Mouse (Mus musculus): ENCODE data around the gene Fcrl5. TPM values are rescaled to one million over a fixed set of nuclear protein-coding genes. Genes with fewer than 3 reads are reported as not detected.

Fcrl5 gene
- polyA plus RNA-seq, 1 experiment from 2014 or later = not detected

DNA sequence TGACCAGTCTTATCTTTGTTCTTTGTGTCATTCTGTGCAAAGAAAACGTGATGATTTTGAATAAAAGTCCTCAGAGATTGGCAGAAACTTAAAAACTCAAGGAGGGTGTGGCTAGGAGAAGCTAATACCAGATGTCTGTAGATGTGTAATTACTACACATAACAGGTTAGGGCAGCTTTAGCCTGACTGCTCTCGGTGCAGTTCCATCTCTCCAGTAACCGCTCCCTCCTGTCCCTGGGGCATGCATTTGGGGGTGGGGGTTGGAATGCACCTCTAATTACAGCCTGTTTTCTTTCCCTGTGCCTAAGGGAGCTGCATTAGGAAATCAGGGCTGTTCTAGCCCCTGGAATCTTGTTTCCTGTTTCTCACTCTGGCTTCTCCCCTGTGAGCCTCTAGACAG lies 94.7 kb downstream of the Fcrl5 start:
- ATAC-seq (ENCODE audit: low FRiP score, low TSS enrichment) = no peak
- H3K36me3 ChIP-seq (ENCODE audit: control insufficient read depth, insufficient read depth, low read length) = peaks cover 66% of the 10 kb centered on the region
- no peak overlapping the region for H3K9ac ChIP-seq (ENCODE audit: low read depth, low read length)
- no peak overlapping the region for H3K4me3 ChIP-seq (ENCODE audit: low read length)
- no peaks in the 10 kb centered on the region for H3K27me3 ChIP-seq (ENCODE audit: control insufficient read depth, insufficient read depth, low read length)
- H3K9me3 ChIP-seq (ENCODE audit: control insufficient read depth, low read length) = no peaks in the 10 kb centered on the region
- no peak overlapping the region for H3K4me2 ChIP-seq (replicated peaks; ENCODE audit: low read depth, low read length)
- no peak overlapping the region for H3K27ac ChIP-seq (ENCODE audit: low read depth, low read length)
- WGBS = 89% methylated on average over 3 of the region's 3 CpGs
- peaks cover 7% of the 10 kb centered on the region for H3K4me1 ChIP-seq (ENCODE audit: control insufficient read depth, insufficient read depth, low read length)

DNA sequence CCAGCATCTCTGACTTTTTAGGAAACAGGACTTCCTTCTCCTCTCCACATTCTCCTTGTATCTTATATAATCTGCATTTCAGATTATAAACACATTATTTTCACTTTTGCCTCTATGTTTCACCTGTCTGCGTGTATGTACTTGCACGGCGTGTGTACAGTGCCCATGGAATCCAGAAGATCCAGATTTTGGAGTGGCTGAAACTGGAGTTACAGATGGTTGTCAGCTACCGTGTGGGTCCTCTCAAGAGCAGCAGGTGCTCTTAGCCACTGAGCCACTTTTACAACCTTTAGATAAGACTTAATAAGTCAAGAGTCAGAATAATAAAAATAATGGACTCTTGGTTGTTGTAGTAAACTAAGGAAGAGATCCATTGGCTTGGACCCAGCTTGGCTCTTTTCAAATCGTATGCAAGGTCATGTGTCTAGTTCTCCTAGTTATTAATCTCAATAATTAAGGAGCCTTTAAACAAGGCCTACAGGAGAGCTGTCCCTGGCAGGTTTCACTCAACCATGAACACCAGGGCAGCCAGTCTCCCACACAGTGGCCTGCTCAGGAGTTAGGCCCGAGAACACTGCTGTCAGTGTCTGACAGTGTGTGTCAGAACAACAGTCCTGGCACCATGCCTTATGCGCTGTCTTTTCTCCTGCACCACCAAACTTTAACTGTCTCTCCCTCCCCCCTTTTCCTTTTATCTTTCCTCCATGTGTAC lies 98.2 kb downstream of the Fcrl5 start:
- WGBS = 73% methylated on average over 7 of the region's 7 CpGs
- no peak for ATAC-seq (ENCODE audit: low FRiP score, low TSS enrichment)
- no peaks in the 10 kb centered on the region for H3K4me1 ChIP-seq (ENCODE audit: control insufficient read depth, insufficient read depth, low read length)
- H3K9me3 ChIP-seq (ENCODE audit: control insufficient read depth, low read length) = no peaks in the 10 kb centered on the region
- H3K36me3 ChIP-seq (ENCODE audit: control insufficient read depth, insufficient read depth, low read length) = peaks cover 76% of the 10 kb centered on the region
- H3K27ac ChIP-seq (ENCODE audit: low read depth, low read length) = no peak overlapping the region
- H3K9ac ChIP-seq (ENCODE audit: low read depth, low read length) = no peak overlapping the region
- H3K4me2 ChIP-seq (replicated peaks; ENCODE audit: low read depth, low read length) = no peak overlapping the region
- H3K27me3 ChIP-seq (ENCODE audit: control insufficient read depth, insufficient read depth, low read length) = no peaks in the 10 kb centered on the region
- no peak overlapping the region for H3K4me3 ChIP-seq (ENCODE audit: low read length)

DNA sequence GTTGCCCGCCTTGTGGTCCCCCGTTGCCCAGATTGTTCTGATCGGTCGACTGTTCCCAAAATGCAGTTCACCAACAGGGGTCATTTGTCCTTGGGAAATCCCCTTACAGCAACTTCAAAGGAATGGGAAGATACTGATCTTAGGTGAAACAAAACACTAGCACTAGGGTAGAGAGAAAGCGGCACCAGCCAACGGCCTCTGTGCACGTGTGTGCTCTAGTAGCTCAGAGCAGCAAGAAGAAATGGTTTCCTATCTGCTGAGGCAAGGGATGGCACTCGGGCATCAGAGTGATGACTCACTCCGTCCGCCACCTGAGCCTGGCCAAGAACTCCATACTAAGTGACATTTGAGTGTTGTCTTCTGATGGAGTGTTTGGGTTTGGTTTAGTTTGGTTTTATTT lies 102.5 kb downstream of the Fcrl5 start:
- 56% methylated on average over 10 of the region's 10 CpGs for WGBS
- Histone ChIP-seq H3K9ac (ENCODE audit: low read depth, low read length) (no peak overlapping the region), H3K4me3 (ENCODE audit: low read length) (no peak overlapping the region), H3K27me3 (ENCODE audit: control insufficient read depth, insufficient read depth, low read length) (no peaks in the 10 kb centered on the region), H3K36me3 (ENCODE audit: control insufficient read depth, insufficient read depth, low read length) (peaks cover 37% of the 10 kb centered on the region), H3K4me2 (replicated peaks; ENCODE audit: low read depth, low read length) (no peak overlapping the region), H3K9me3 (ENCODE audit: control insufficient read depth, low read length) (no peaks in the 10 kb centered on the region), H3K4me1 (ENCODE audit: control insufficient read depth, insufficient read depth, low read length) (0 out of 2 replicates have a peak, but pooled peaks cover 3% of the 10 kb centered on the region), H3K27ac (ENCODE audit: low read depth, low read length) (no peak overlapping the region)
- no peak for ATAC-seq (ENCODE audit: low FRiP score, low TSS enrichment)

DNA sequence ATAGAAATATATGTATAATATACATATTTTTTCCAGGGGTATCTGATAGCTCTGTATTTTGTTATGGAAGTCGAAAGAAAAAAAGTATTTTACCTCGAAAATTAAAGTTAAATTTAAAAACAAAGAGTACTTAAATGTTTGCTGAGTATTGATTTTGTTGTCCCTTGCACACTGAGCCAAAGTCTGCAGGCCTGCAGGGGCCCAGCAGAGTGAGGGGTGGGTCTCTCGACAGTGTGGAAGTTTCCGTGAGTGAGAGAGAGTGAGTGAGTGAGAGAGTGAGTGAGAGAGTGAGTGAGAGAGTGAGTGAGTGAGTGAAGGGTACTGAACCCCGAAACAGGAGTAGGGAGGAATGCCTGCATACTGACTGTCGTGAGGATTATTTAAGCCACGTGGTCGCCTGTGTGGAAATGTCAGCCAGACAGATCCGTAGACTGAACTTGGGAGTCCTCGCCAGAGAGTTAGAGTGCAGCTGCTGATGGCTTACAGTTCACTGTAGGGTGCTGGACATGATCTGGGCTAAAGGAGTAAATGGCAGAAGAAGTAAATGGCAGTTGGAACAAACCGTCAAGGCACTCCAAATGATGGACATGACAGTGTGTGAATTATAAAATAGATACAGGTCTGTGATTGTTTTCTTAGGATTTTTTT lies 104.6 kb downstream of the Fcrl5 start:
- Histone ChIP-seq H3K27me3 (ENCODE audit: control insufficient read depth, insufficient read depth, low read length) (no peaks in the 10 kb centered on the region), H3K4me1 (ENCODE audit: control insufficient read depth, insufficient read depth, low read length) (0 out of 2 replicates have a peak, but pooled peaks cover 3% of the 10 kb centered on the region), H3K4me3 (ENCODE audit: low read length) (no peak overlapping the region), H3K9ac (ENCODE audit: low read depth, low read length) (no peak overlapping the region), H3K36me3 (ENCODE audit: control insufficient read depth, insufficient read depth, low read length) (peaks cover 26% of the 10 kb centered on the region), H3K27ac (ENCODE audit: low read depth, low read length) (no peak overlapping the region), H3K4me2 (replicated peaks; ENCODE audit: low read depth, low read length) (no peak overlapping the region), H3K9me3 (ENCODE audit: control insufficient read depth, low read length) (no peaks in the 10 kb centered on the region)
- no peak for ATAC-seq (ENCODE audit: low FRiP score, low TSS enrichment)
- 69% methylated on average over 11 of the region's 11 CpGs for WGBS

DNA sequence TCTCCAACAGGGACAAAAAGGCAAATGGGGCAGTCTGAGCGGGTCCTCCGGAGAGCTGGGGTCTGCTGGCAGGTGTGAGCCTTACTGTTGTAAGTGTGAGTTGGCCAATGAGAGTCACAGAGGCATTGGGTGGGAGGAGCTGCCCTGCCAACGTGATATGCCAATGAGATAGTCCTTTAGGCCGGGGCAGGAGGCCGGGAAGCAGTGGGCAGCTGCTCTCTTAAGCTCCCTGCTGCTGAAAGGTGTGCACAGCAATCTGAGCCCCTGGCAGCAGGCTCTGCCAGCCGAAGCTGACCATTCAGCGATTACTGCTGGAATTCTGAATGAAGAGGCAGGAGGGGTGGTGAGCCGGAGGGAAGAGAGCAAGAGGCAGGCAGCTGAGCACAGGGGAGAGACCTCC lies 105.1 kb downstream of the Fcrl5 start:
- H3K27me3 ChIP-seq (ENCODE audit: control insufficient read depth, insufficient read depth, low read length) = no peaks in the 10 kb centered on the region
- WGBS = 26% methylated on average over 8 of the region's 8 CpGs
- H3K9me3 ChIP-seq (ENCODE audit: control insufficient read depth, low read length) = no peaks in the 10 kb centered on the region
- H3K9ac ChIP-seq (ENCODE audit: low read depth, low read length) = no peak overlapping the region
- no peak overlapping the region for H3K27ac ChIP-seq (ENCODE audit: low read depth, low read length)
- no peak for ATAC-seq (ENCODE audit: low FRiP score, low TSS enrichment)
- H3K36me3 ChIP-seq (ENCODE audit: control insufficient read depth, insufficient read depth, low read length) = peaks cover 20% of the 10 kb centered on the region
- H3K4me3 ChIP-seq (ENCODE audit: low read length) = no peak overlapping the region
- 0 out of 2 replicates have a peak, but pooled peaks cover 3% of the 10 kb centered on the region for H3K4me1 ChIP-seq (ENCODE audit: control insufficient read depth, insufficient read depth, low read length)
- H3K4me2 ChIP-seq (replicated peaks; ENCODE audit: low read depth, low read length) = no peak overlapping the region

DNA sequence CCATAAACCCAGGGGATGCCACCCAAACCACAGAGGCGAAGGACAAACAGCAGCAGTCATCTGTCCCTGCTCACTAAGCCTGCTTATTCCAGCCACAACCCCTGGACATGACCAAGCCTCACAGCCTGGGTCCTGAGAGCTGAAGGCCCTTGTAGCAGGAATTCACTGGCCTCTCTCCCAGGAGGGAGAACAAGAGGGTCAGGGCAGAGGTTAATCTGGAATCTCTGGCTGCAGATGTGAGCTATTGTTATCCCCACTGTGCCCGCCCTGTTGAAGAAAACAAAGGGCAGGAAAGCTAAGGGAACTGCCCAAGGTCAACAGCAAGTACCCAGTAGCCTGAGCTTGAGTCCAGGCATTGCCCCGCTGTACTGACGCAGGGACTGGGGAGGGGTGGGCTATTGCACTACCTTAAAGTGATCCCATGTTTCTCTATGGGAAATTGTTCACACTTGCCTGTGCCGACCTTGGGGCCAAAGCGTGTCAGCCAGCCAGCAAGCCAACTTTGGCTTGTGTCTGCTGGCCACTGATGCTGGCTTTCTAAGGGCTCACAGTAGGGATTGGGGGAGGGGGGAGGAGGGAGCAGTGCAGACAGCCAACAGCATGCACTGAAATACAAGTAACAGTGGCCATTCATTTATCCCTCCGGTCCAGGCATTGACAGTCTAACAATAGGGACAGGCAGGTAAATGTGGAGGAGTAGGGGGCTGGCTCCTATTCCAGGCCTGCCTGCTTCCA lies 107.1 kb downstream of the Fcrl5 start:
- WGBS = 76% methylated on average over 7 of the region's 7 CpGs
- H3K36me3 ChIP-seq (ENCODE audit: control insufficient read depth, insufficient read depth, low read length) = peaks cover 3% of the 10 kb centered on the region; the same call in 1 of the 2 replicates
- H3K4me1 ChIP-seq (ENCODE audit: control insufficient read depth, insufficient read depth, low read length) = 0 out of 2 replicates have a peak, but pooled peaks cover 3% of the 10 kb centered on the region
- H3K4me3 ChIP-seq (ENCODE audit: low read length) = no peak overlapping the region
- H3K27ac ChIP-seq (ENCODE audit: low read depth, low read length) = no peak overlapping the region
- no peaks in the 10 kb centered on the region for H3K9me3 ChIP-seq (ENCODE audit: control insufficient read depth, low read length)
- no peak overlapping the region for H3K9ac ChIP-seq (ENCODE audit: low read depth, low read length)
- no peak overlapping the region for H3K4me2 ChIP-seq (replicated peaks; ENCODE audit: low read depth, low read length)
- no peak for ATAC-seq (ENCODE audit: low FRiP score, low TSS enrichment)
- H3K27me3 ChIP-seq (ENCODE audit: control insufficient read depth, insufficient read depth, low read length) = no peaks in the 10 kb centered on the region

DNA sequence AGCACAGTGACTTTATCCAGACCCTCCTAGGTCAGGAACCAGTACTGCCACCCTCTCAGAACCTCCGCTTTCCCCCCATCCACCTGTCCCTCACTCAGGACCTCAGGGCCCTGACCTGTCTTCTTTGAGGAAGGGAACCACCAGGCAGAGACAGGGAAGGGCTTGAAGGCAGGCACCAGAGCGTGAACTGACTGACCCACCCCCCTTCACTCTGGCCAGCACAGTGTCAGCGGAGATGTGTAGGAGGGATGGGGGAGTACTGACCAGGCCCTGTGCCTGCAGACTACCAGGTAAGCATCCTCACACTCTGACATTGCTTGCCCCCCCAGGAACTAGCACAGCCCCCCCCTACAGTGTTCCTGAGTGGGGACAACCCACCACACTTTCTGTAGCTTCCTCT lies 110.0 kb downstream of the Fcrl5 start:
- 31% methylated on average over 3 of the region's 3 CpGs for WGBS
- H3K27me3 ChIP-seq (ENCODE audit: control insufficient read depth, insufficient read depth, low read length) = peaks cover 2% of the 10 kb centered on the region; the same call in 1 of the 2 replicates
- no peaks in the 10 kb centered on the region for H3K9me3 ChIP-seq (ENCODE audit: control insufficient read depth, low read length)
- ATAC-seq (ENCODE audit: low FRiP score, low TSS enrichment) = peak; percentile 77; the same call in 1 of the 2 replicates
- no peak overlapping the region for H3K27ac ChIP-seq (ENCODE audit: low read depth, low read length)
- no peak overlapping the region for H3K4me2 ChIP-seq (replicated peaks; ENCODE audit: low read depth, low read length)
- H3K4me3 ChIP-seq (ENCODE audit: low read length) = no peak overlapping the region
- H3K9ac ChIP-seq (ENCODE audit: low read depth, low read length) = no peak overlapping the region
- H3K36me3 ChIP-seq (ENCODE audit: control insufficient read depth, insufficient read depth, low read length) = no peaks in the 10 kb centered on the region
- H3K4me1 ChIP-seq (ENCODE audit: control insufficient read depth, insufficient read depth, low read length) = 0 out of 2 replicates have a peak, but pooled peaks cover 3% of the 10 kb centered on the region

DNA sequence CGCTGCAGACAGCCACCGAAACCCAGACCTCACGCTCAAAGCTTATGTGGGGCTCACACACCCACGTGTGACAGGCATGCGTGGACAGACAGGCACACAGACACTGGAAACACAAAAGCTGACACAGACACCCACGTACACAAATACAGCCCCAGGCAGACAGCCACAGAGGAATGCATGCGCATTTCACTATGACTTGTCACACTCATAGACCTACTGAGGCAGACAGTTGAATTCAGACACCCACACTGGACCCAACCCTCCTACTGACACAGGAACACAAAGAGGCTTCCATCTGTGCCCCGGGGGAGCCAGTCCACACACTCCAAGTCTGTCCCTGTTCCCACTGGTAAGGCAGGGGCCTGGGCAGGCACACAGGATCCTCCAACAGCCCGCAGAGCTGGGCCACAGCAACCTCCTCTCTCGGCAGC lies 110.7 kb downstream of the Fcrl5 start:
- Histone ChIP-seq H3K27ac (ENCODE audit: low read depth, low read length) (no peak overlapping the region), H3K4me3 (ENCODE audit: low read length) (no peak overlapping the region), H3K9me3 (ENCODE audit: control insufficient read depth, low read length) (no peaks in the 10 kb centered on the region), H3K27me3 (ENCODE audit: control insufficient read depth, insufficient read depth, low read length) (peaks cover 4% of the 10 kb centered on the region; the same call in 1 of the 2 replicates), H3K36me3 (ENCODE audit: control insufficient read depth, insufficient read depth, low read length) (no peaks in the 10 kb centered on the region), H3K9ac (ENCODE audit: low read depth, low read length) (no peak overlapping the region), H3K4me2 (replicated peaks; ENCODE audit: low read depth, low read length) (no peak overlapping the region), H3K4me1 (ENCODE audit: control insufficient read depth, insufficient read depth, low read length) (no peaks in the 10 kb centered on the region)
- WGBS = 70% methylated on average over 10 of the region's 10 CpGs
- ATAC-seq (ENCODE audit: low FRiP score, low TSS enrichment) = no peak
